Mouse (Mus musculus): ENCODE measurements around the gene Basp1.

Gene Basp1

DNA sequence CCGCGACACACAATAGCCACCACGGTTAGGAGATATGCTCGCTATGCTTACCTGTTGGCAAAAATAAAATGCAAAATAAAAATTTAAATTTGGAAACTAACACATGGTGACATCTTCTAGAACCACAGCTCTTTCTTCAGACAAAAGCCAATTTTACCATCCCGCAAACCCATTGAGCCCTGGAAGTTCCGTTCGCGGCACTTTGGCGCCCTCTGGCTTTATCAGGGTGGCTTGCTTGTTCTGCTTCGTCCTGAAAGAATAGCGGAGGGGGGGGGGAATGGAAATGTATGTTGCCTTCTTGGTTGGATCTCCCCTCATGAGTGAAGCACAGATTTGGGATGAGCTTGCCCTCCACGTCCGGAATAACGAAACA, 1.2 kb upstream of the Basp1 start:
- DNase-seq: peak; percentile 60

DNA sequence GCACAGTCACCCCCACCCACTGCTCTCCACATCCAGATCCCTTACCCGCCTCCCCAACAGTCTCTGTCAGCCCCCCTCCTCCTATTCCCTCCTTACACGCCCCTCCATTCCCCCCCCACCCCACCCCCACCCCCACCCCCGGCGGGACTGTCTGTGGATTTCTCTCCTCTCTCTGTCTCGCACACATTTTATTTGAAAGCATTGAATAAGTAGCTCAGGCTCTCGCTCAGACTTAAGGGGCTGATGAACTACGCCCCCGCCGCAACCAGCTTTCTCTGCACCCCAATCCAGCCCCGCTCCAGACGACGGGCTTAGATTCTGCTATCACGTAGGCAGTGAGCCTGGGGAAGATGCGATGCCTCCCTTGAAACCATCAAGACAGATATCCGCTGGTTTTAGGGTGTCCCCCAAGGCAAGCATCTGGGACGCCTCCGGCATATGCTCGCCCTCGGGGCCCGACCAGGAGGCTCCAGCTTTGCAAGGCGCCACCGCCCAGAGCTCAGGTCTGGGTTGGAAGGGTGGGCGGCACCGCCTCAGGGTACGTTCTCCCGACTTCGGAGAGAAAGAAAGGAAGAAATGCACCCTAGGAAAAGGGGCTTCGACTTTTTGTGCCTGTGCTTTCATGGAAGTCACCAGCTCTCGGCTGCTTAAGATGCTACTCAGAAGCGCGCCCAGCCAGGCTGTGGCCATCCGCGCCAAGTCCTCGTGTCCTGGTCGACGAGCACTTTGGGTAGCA, 615 bp upstream of the Basp1 start:
- peak; percentile 20 for DNase-seq

DNA sequence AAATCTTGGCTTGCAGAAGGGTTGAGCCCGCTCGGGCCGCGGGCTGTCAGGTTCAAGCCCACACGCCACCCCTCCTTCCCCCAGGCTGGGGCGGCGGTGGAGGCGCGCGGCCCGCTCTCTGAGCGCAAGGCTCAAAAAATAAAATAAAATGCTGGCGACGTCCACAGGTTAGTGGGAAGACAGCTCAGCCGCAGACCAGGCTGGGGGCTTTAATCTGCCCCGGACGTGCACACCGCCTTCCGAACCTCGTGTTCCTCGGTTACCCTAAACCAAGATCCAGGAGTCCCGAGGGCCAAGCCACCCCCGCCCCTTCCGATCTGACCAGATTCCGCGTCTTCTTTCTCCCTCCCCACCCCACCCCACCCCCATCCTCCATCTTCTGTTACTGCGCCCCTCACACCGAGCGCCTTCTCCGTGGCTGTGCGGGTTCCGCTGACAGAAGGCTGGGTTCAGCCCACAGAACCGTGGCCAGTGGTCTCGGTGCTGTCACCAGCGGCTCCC, 753 bp downstream of the Basp1 start:
- no peak for DNase-seq

DNA sequence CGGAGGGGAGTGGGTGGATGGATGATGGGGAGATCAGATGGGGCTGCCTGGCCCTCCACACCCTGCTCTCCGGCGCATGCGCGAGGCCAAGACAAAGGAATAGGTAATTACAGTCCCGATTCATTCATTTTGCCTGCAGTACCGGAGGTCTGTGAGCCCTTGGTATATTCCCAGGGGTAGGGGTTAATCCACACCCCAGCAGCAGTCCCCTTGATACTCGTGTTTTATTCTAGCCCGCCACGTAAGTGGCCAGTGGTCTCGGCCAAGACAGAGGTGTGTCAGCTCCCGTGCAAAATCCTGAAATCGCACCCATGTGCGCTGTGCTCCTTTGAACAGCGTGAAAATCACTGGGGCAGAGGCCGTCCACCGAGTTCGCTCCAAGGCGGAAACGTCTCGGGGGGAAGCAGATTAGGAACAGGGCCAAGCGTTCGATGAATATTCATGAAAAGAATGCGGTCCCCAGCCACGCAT, 1.4 kb downstream of the Basp1 start:
- peak; percentile 45 for DNase-seq

DNA sequence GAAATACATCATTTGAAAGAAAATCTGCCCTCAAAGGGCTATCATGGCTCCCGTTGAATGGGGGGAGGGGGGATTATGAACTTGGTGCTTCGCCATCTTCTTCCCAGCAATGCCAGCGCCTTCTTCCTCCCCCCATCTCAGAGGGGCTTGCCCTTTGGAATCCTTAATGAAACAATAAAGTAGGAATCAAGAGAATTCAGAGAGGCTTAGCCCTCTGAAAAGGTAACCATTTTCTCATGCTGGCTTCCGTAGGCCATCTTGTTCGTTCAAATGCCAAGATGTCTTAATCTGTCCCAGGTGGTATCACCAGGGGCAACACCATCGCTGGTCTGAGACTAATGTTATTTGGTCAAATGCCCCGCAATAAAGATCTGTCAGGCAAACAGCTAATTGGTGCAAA, 2.1 kb downstream of the Basp1 start:
- DNase-seq: no peak

DNA sequence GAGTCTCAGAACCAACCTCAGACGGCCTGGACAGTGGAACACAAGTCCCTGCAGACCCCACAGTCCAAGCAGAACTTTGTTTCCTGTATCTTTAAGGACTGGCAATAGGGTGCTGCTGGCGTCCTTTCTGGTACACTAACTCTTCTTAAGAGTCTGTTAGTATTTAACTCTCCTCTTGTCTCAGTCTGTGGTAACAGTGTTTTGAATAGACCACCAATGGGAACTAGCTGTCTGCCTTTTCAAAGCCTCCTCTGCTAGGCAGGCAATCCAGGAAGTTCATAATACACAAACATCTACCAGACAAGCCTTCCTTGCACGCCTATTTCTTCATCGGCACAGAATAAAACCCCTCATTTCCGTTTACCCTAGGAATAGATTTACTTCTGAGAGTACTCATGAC, 7.6 kb downstream of the Basp1 start:
- DNase-seq: no peak

DNA sequence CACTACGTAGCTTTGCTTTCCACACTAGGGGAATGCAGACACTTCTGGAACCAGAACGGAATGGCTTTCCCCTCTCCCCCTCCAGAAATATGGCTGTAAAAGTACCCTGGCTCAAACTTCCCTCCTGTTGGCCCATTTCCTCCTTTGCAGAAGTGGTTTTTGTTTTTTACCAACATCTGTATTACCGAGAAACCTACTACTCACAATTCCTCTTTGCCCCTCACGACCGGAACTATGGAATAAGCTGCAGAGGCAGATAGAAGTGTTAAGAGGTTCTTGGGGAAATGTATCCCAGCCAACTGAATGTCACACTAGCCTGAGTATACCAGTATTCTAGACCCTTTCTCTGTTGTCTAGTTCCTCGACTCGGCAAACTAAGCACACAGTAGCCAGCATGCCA, 9.7 kb downstream of the Basp1 start:
- DNase-seq: no peak

DNA sequence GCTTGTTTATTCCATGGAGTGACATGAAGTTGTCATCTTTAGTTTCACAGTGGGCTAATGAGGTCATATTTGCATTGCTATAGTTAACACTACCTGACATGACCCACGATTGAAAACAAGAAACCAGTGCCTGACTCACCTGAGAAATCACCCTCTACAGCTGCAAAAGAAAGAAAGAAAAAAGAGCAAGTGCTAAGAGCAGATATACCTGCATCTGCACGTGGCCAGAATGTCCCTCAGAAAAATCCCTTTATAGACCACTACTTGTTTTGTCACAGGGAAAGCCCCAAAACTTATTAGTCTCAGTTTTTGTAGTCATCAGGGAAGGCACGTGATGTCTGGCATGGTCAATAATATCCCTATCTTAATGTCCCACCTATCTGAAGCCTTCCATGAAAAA, 11.6 kb downstream of the Basp1 start:
- DNase-seq: no peak

DNA sequence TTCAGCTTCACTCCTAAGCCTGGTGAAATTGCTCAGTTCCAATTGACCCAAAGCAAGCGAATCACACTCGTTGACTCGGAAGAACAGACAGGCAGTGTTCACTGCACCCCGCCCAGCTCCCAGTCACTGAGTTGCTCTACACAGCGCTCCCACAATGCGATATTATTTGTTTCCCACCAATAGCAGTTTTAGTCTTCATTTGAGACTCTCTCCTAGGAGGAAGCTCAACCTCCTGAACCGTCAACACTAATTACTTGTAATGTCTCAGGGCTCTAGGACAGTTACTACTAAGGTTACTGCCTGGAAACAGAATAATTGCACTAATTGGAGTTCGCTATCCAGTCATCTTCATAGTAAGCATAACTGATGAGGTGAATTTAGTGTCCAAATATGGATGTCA, 13.3 kb downstream of the Basp1 start:
- DNase-seq: no peak

DNA sequence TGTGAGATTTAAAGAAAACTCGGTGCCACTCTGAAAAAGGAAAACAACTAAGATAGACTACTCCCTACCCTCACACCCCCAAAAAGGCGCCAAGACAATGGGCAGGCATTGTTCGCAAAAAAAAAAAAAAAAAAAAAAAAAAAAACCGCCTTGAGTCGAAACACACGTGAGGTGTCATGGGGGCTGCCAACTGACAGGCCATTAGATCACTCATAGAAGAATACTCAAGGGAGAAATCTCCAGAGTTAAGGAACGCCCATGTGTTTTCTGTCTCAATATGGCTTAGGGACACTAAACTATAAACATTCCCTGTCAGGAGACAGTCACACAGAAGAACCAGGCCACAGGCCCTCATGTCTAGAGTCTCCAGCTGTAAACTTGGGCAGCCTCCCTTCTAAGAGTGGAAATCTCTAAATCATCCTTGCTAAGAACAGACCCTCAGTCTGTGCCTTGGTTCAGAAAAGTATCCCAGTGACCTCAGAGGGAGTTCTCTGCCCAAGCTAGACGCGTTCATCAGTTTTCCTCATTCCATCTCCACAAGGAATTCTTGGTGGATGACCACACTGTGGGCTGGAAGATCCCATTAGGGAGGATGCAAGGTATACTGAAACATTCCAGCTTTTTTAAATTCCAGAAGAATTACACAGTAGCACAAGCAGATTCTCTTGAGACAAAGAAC, 17.5 kb downstream of the Basp1 start:
- DNase-seq: no peak

DNA sequence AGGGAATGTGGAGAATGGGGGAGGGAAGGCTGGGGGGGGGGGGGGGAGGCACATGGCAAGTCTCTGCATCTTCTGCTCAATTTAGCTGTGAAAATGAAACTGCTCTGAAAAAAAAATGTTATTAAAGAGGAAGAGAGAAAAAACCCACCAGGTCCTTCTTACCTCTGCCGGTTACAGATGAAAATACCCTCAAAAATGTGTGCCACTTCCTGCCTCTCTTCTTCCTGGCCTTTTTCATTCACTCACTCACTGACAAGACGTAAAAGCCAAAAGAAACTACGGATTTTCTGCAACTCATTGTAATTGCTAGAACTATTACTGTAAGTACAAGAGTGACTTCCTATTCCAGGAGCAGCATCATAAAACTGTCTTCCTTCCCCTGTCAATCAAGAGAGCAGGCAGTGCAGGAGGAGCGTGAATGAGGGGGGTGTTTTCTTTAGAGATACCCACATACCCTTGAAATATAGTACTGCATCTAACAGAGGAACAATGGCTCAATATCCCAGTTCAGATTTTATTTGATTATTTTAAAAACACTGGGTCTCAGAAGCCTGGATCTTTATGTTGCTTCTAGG, 21.0 kb downstream of the Basp1 start:
- no peak for DNase-seq

DNA sequence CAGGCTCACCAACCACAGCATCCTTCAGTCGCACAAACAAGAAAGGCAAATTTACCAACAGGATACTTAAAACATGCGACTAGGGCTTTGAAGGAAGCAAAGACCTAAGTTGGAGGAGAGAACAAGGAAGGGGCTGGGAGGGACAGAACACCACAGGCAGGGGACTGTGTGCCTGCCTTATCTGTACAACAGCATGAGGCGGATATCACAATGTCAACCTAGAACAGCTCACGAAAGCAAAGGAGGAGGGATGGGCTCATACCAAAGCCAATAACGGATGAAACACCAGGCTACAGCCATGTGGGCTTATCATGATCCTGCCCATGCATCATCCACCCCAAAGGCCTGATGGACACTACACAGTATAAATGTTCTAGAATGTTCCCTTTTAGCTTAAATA, 22.4 kb downstream of the Basp1 start:
- DNase-seq: no peak

DNA sequence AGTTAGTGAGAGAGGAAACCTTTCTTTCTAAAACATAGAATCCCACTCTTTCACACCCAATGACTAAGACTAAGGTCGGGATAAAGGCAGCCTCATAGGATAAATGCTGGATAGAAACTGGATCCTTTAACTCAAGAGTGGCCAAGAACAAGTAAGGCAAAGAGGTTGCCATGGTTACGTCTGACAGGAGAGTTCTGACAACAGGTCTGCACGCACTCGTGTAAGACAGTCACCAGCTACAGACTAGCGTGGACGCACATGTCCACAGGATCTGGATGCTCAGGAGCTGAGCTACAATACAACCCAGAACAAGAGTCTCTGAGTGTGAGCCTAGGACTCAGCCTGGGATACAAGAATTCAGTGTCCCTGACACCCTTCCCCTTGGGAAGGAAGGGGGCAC, 26.0 kb downstream of the Basp1 start:
- DNase-seq: no peak

DNA sequence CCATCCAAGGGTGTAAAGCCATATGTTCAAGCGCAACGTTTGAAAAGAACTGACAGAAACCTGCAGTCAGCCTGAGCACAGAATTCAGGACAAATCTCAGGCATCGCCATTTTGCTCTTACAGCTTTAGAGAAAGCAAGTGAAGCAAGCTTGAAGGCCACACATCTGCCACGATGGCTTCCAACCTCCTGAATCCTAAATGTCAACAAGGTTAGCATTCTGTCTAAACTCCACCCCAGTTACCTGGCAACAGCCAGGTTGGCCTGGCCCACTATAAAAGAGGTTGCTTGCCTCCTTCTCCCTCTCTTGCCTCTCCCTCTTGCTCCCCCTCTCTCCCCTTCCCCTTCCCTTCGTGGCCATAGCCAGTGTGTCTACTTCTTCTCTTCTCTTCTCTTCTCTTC, 33.5 kb downstream of the Basp1 start:
- no peak for DNase-seq

DNA sequence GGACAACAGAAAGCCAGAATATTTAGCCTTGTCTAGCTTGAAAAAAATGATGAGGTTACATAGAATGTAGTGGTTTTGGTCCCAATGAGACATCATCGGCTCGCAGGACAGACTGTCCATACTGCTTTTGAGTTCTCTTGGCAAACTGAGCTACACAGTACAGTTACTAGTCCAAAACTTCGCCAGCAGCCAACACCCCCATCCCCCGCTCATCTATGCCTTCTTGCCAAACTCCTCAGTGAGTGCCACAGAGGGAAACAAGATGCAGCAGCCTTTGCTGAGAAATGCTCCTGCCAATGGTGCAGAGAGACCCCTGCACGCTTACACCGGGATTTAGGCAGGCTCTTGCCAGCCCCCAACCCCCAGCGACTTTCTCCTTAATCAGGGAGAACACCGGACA, 34.9 kb downstream of the Basp1 start:
- no peak for DNase-seq

DNA sequence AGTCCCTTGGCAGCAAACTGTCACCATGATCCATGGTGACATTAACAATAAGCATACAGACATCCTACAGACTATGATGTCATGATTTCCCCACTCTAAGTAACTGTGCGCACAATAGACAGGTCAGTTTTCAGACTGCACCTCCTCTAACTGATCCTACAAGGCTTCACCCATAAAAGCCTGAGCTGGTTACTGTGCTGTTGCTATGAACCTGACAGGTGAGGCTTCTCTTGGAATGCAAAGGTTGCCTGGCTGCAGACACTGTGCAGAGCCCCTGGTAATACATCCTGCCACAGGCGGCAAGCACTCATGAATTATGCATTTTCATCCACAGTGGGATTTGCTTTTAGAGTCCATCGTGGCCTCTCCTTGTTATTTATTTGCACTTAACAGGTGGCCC, 36.6 kb downstream of the Basp1 start:
- no peak for DNase-seq

DNA sequence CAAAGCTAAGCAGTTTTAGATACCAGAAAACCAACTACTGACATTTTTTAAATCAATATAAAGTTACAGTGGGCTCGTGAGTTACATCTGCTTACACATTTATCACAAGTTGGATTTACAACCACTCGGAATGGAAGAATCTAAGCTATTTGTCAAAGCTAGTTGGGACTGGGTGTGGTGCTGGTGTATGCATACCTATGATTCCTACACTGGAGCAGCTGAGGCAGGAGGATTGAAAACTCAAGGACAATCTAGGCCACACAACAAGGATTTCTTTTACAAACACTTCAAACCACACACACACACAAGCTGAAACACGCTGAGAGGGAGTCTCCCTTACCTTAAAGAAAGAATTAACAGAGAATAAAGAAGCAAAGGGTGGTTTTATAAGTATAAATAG, 40.1 kb downstream of the Basp1 start:
- no peak for DNase-seq

DNA sequence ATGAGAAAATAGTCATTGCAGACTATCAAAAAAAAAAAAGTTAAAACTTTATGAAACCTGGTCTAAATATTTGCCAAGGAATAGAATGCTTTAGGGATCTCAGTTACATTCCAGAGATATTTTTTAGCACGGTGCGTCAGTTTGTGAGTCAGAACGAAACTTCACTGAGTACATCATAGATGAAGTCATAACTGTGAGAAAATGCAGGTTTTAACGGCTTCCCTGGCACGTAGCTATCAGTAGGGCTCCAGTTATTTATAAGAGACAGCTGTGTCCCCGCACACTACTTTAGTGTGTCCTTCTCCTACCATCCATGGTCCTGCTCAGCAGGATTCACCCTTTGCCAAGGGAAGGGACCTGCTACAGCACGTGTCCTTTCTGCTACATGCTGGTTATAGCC, 44.0 kb downstream of the Basp1 start:
- DNase-seq: no peak

DNA sequence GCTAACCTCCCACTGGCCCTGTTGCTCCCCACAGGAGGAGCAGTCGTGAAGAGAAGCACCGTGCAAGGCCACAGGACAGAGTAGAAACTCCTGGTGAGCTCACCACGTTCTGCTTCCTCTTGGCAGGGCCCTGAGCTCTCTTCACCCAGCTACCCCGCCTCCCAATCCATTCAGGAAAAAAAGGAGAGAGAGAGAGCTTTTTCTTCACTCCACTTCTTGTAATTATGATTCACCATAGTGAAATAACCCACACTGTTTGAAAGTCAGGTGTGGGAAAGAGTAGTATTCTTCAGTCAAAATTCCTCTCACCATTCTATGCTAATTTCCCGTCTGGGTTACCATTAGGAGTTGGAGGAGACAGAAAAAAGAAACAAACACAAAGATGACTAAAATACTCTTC, 48.1 kb downstream of the Basp1 start:
- no peak for DNase-seq

DNA sequence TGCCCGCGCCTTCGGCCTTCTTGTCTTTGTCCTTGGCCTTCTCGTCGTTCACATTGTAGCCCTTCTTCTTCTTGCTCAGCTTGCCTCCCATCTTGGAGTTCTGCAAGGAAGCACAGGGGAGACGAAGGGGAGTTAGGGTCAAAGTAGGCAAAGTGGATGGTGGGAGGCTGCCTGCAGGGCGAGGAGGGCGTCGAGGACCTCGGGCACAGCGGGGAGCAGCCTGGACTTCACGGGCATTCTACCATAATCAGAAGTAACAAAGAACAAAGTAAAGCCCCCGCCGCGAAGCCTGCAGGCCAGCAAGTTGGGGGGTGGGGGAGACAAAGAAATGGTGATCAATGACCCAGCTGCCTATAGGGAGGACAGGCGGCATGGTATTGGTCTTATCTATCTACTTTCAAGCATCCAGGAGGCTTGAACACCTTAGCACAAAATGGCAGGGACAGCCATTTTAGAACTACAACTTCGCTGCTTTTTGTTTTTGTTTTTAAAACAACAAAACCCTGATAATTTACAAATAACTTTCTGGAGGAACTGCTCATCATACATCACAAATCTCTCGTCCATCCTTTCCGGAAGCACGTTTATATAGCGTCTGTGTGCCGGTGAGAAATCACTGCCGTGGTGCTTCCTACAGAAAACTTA, 48.6 kb downstream of the Basp1 start:
- DNase-seq: no peak

DNA sequence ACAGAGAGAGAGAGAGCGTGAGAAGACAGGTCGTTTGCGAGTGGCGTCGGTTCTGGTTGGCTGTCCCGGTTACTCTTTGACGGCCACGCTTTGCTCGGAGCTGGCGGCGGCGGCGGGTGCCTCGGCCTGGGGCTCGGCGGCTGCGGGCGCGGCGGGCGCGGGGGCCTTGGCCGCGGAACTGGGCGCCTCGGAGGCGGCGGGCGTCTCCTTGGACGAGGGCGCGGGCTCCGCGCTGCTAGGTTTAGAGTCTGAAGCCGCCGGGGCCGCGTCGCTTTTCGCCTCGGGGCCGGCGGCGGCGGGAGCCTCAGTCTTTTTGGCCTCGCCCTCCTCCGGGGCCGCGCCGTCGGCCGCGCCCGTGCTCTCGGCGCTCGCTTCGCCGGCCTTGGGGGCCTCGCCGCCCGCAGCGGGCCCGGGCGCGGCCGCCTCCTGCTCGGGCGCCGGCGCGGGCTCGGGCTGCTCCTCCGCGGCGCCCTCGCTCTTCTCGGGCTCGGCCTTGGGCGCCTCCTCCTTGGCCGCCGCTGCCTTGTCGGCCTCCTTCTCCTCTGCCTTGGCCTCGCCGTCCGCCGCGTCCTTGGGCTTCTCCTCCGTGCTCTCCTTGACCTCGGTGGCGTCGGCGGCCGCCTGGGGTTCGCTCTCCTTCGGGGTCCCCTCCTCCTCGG, 49.3 kb downstream of the Basp1 start:
- DNase-seq: no peak

DNA sequence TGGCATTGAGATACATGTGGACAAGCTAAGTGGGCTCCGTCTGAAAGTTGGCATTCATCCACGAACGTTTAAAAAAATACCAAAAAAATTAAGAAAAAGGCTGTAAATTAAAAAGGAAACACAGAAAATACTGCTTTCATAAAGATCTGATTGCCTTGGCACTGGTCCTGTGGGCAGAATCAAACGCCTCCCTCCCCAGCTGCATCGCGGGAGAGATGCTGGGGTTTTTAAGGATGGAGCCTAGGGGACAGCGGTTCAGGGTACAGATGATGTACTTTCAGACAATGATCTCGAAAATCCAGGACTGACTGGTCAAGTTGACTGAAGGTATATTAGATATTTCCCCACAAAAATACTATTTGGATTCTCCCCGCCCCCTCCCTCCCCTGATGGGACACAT, 49.9 kb downstream of the Basp1 start:
- no peak for DNase-seq

DNA sequence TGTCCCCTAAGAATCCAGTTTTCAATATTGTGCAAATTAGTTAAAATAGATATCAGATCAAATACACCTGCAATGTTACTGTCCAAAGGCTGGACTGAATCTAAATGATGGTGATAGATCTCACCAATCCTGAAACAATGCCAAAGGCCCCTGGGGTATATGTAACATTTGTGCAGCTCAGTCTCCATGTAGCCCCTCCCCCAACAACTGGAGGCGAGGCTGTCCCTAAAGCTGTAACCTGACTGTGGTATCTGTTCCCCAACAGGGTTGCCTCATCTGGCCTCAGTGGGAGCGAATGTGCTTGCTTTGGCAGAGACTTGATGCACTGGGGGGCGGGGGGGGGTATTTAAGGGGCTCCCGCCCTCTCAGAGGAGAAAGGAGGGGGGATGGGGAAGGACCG, 52.7 kb downstream of the Basp1 start:
- no peak for DNase-seq

All from cerebellum, adult 11-12 months (tissue).